Mouse (Mus musculus): ENCODE results near the gene Syngr4. TPM values are rescaled to one million over a fixed set of nuclear protein-coding genes. Genes with fewer than 3 reads are reported as not detected.

The Syngr4 gene
- polyA plus RNA-seq, 1 experiment from 2014 or later = 1.3 TPM

GRCm38 (mm10) chr7:45919083-45919671 is 22.7 kb upstream of the Syngr4 start:
- no peaks in the 10 kb centered on the region for H3K36me3 ChIP-seq (ENCODE audit: control insufficient read depth, insufficient read depth, low read length)
- no peak for ATAC-seq (replicated peaks; ENCODE audit: insufficient number of reproducible peaks, low FRiP score, low TSS enrichment)
- no peak overlapping the region; the same call in 1 of the 2 replicates for H3K4me2 ChIP-seq
- no peak overlapping the region for H3K27ac ChIP-seq (ENCODE audit: low read depth, low read length)
- 61% methylated on average over 14 of the region's 14 CpGs for WGBS (ENCODE audit: insufficient replicate concordance)
- peaks cover 29% of the 10 kb centered on the region for H3K4me1 ChIP-seq (ENCODE audit: control insufficient read depth, insufficient read depth, low read length)
- no peak overlapping the region for H3K4me3 ChIP-seq (ENCODE audit: low read depth, low read length)
- H3K9ac ChIP-seq (ENCODE audit: low read depth, low read length) = no peak overlapping the region; the same call in 1 of the 2 replicates
- H3K27me3 ChIP-seq (ENCODE audit: control insufficient read depth, insufficient read depth, low read length) = peaks cover 8% of the 10 kb centered on the region
- no peaks in the 10 kb centered on the region for H3K9me3 ChIP-seq (replicated peaks; ENCODE audit: control insufficient read depth, low read length)

- H3K4me1 ChIP-seq (ENCODE audit: control insufficient read depth, insufficient read depth, low read length) = peaks cover 29% of the 10 kb centered on the region
- H3K4me3 ChIP-seq (ENCODE audit: low read depth, low read length) = no peak overlapping the region
- ATAC-seq (replicated peaks; ENCODE audit: insufficient number of reproducible peaks, low FRiP score, low TSS enrichment) = no peak
- no peak overlapping the region for H3K9ac ChIP-seq (ENCODE audit: low read depth, low read length)
- peaks cover 8% of the 10 kb centered on the region for H3K27me3 ChIP-seq (ENCODE audit: control insufficient read depth, insufficient read depth, low read length)
- no peak overlapping the region for H3K4me2 ChIP-seq
- H3K36me3 ChIP-seq (ENCODE audit: control insufficient read depth, insufficient read depth, low read length) = no peaks in the 10 kb centered on the region
- WGBS (ENCODE audit: insufficient replicate concordance) = 80% methylated on average over 15 of the region's 15 CpGs
- H3K27ac ChIP-seq (ENCODE audit: low read depth, low read length) = no peak overlapping the region
- no peaks in the 10 kb centered on the region for H3K9me3 ChIP-seq (replicated peaks; ENCODE audit: control insufficient read depth, low read length)
Observed at GRCm38 (mm10) chr7:45917926-45918325, 21.4 kb upstream of the Syngr4 start.

GRCm38 (mm10) chr7:45917004-45917704 is 20.6 kb upstream of the Syngr4 start:
- peak overlapping the region; percentile 62 for H3K27ac ChIP-seq (ENCODE audit: low read depth, low read length)
- H3K36me3 ChIP-seq (ENCODE audit: control insufficient read depth, insufficient read depth, low read length) = no peaks in the 10 kb centered on the region
- H3K4me2 ChIP-seq = peak overlapping the region; percentile 59
- no peak overlapping the region for H3K4me3 ChIP-seq (ENCODE audit: low read depth, low read length)
- no peak; the same call in 1 of the 2 replicates for ATAC-seq (replicated peaks; ENCODE audit: insufficient number of reproducible peaks, low FRiP score, low TSS enrichment)
- H3K27me3 ChIP-seq (ENCODE audit: control insufficient read depth, insufficient read depth, low read length) = peaks cover 8% of the 10 kb centered on the region
- peaks cover 21% of the 10 kb centered on the region for H3K4me1 ChIP-seq (ENCODE audit: control insufficient read depth, insufficient read depth, low read length)
- H3K9me3 ChIP-seq (replicated peaks; ENCODE audit: control insufficient read depth, low read length) = no peaks in the 10 kb centered on the region
- H3K9ac ChIP-seq (ENCODE audit: low read depth, low read length) = no peak overlapping the region
- 31% methylated on average over 13 of the region's 13 CpGs for WGBS (ENCODE audit: insufficient replicate concordance)

- H3K4me3 ChIP-seq (ENCODE audit: low read depth, low read length) = peak overlapping the region; percentile 4; the same call in 1 of the 2 replicates
- H3K9ac ChIP-seq (ENCODE audit: low read depth, low read length) = peak overlapping the region; percentile 48; the same call in 1 of the 2 replicates
- no peaks in the 10 kb centered on the region for H3K36me3 ChIP-seq (ENCODE audit: control insufficient read depth, insufficient read depth, low read length)
- no peaks in the 10 kb centered on the region for H3K9me3 ChIP-seq (replicated peaks; ENCODE audit: control insufficient read depth, low read length)
- H3K27ac ChIP-seq (ENCODE audit: low read depth, low read length) = 0 out of 2 replicates have a peak overlapping the region, but pooled peaks have one; percentile 6
- ATAC-seq (replicated peaks; ENCODE audit: insufficient number of reproducible peaks, low FRiP score, low TSS enrichment) = peak; percentile 33
- WGBS (ENCODE audit: insufficient replicate concordance) = 36% methylated on average over 26 of the region's 26 CpGs
- H3K4me1 ChIP-seq (ENCODE audit: control insufficient read depth, insufficient read depth, low read length) = peaks cover 21% of the 10 kb centered on the region
- peaks cover 8% of the 10 kb centered on the region for H3K27me3 ChIP-seq (ENCODE audit: control insufficient read depth, insufficient read depth, low read length)
- H3K4me2 ChIP-seq = peak overlapping the region; percentile 59
Observed at GRCm38 (mm10) chr7:45916056-45917003, 19.8 kb upstream of the Syngr4 start.

- no peak overlapping the region for H3K4me3 ChIP-seq (ENCODE audit: low read depth, low read length)
- no peaks in the 10 kb centered on the region for H3K9me3 ChIP-seq (replicated peaks; ENCODE audit: control insufficient read depth, low read length)
- H3K4me2 ChIP-seq = no peak overlapping the region
- WGBS (ENCODE audit: insufficient replicate concordance) = 79% methylated on average over 5 of the region's 5 CpGs
- H3K4me1 ChIP-seq (ENCODE audit: control insufficient read depth, insufficient read depth, low read length) = peaks cover 19% of the 10 kb centered on the region
- peaks cover 3% of the 10 kb centered on the region for H3K27me3 ChIP-seq (ENCODE audit: control insufficient read depth, insufficient read depth, low read length)
- no peak for ATAC-seq (replicated peaks; ENCODE audit: insufficient number of reproducible peaks, low FRiP score, low TSS enrichment)
- H3K36me3 ChIP-seq (ENCODE audit: control insufficient read depth, insufficient read depth, low read length) = peaks cover 3% of the 10 kb centered on the region
- no peak overlapping the region for H3K9ac ChIP-seq (ENCODE audit: low read depth, low read length)
- no peak overlapping the region for H3K27ac ChIP-seq (ENCODE audit: low read depth, low read length)
Observed at GRCm38 (mm10) chr7:45915011-45915410, 18.5 kb upstream of the Syngr4 start.

GRCm38 (mm10) chr7:45914067-45914466 is 17.6 kb upstream of the Syngr4 start:
- no peak for ATAC-seq (replicated peaks; ENCODE audit: insufficient number of reproducible peaks, low FRiP score, low TSS enrichment)
- no peaks in the 10 kb centered on the region for H3K27me3 ChIP-seq (ENCODE audit: control insufficient read depth, insufficient read depth, low read length)
- H3K36me3 ChIP-seq (ENCODE audit: control insufficient read depth, insufficient read depth, low read length) = peaks cover 11% of the 10 kb centered on the region
- H3K4me3 ChIP-seq (ENCODE audit: low read depth, low read length) = no peak overlapping the region
- no peak overlapping the region for H3K9ac ChIP-seq (ENCODE audit: low read depth, low read length)
- 84% methylated on average over 6 of the region's 6 CpGs for WGBS (ENCODE audit: insufficient replicate concordance)
- no peaks in the 10 kb centered on the region for H3K9me3 ChIP-seq (replicated peaks; ENCODE audit: control insufficient read depth, low read length)
- peaks cover 19% of the 10 kb centered on the region for H3K4me1 ChIP-seq (ENCODE audit: control insufficient read depth, insufficient read depth, low read length)
- H3K27ac ChIP-seq (ENCODE audit: low read depth, low read length) = no peak overlapping the region
- no peak overlapping the region for H3K4me2 ChIP-seq

- Histone ChIP-seq H3K36me3 (ENCODE audit: control insufficient read depth, insufficient read depth, low read length) (peaks cover 16% of the 10 kb centered on the region), H3K27ac (ENCODE audit: low read depth, low read length) (no peak overlapping the region), H3K9me3 (replicated peaks; ENCODE audit: control insufficient read depth, low read length) (no peaks in the 10 kb centered on the region), H3K27me3 (ENCODE audit: control insufficient read depth, insufficient read depth, low read length) (no peaks in the 10 kb centered on the region), H3K4me1 (ENCODE audit: control insufficient read depth, insufficient read depth, low read length) (no peaks in the 10 kb centered on the region), H3K9ac (ENCODE audit: low read depth, low read length) (no peak overlapping the region), H3K4me2 (no peak overlapping the region), H3K4me3 (ENCODE audit: low read depth, low read length) (no peak overlapping the region)
- WGBS (ENCODE audit: insufficient replicate concordance) = 91% methylated on average over 16 of the region's 16 CpGs
- no peak for ATAC-seq (replicated peaks; ENCODE audit: insufficient number of reproducible peaks, low FRiP score, low TSS enrichment)
Observed at GRCm38 (mm10) chr7:45909145-45909544, 12.6 kb upstream of the Syngr4 start.

GRCm38 (mm10) chr7:45908384-45908783 is 11.9 kb upstream of the Syngr4 start:
- no peaks in the 10 kb centered on the region for H3K9me3 ChIP-seq (replicated peaks; ENCODE audit: control insufficient read depth, low read length)
- no peak for ATAC-seq (replicated peaks; ENCODE audit: insufficient number of reproducible peaks, low FRiP score, low TSS enrichment)
- H3K27ac ChIP-seq (ENCODE audit: low read depth, low read length) = no peak overlapping the region
- no peaks in the 10 kb centered on the region for H3K27me3 ChIP-seq (ENCODE audit: control insufficient read depth, insufficient read depth, low read length)
- H3K4me1 ChIP-seq (ENCODE audit: control insufficient read depth, insufficient read depth, low read length) = no peaks in the 10 kb centered on the region
- no peak overlapping the region for H3K9ac ChIP-seq (ENCODE audit: low read depth, low read length)
- H3K4me3 ChIP-seq (ENCODE audit: low read depth, low read length) = no peak overlapping the region
- peaks cover 16% of the 10 kb centered on the region for H3K36me3 ChIP-seq (ENCODE audit: control insufficient read depth, insufficient read depth, low read length)
- no peak overlapping the region for H3K4me2 ChIP-seq
